Mouse (Mus musculus): Measurements from ENCODE around the gene Mrgprx1.

GRCm38 (mm10) chr7:48017874-48018273 lies 9.5 kb downstream of the Mrgprx1 start:
- no peak for TF ChIP-seq CTCF (IDR thresholded peaks at IDR 0.05; ENCODE audit: borderline replicate concordance, extremely low read depth, insufficient read depth, insufficient read length)
- no peak for TF ChIP-seq POLR2A (IDR thresholded peaks at IDR 0.05; ENCODE audit: borderline replicate concordance, extremely low read depth, insufficient read depth, insufficient read length, poor library complexity, severe bottlenecking)

Data from brain, embryonic 14.5 days (tissue).